Mouse (Mus musculus): ENCODE data around the gene Dnajc3.

- TF ChIP-seq CTCF (IDR thresholded peaks at IDR 0.05; ENCODE audit: extremely low read depth, insufficient read length, insufficient replicate concordance, low read depth, low read length) (no peak), POLR2A (IDR thresholded peaks at IDR 0.05; ENCODE audit: low read depth, low read length) (no peak)
Measured at GRCm38 (mm10) chr14:118895655-118896054, 42.1 kb upstream of the Dnajc3 start.

Measured in small intestine, adult 2 months (tissue).